Mouse (Mus musculus): ENCODE results near the gene Thap7. TPM values are rescaled to one million over a fixed set of nuclear protein-coding genes. Genes with fewer than 3 reads are reported as not detected.
A peak's percentile ranks its signal among the peaks of the same experiment; 100 is the strongest.
"Not testable (repeated sequence)": the region's sequence is repeated elsewhere in the genome, so short reads cannot be mapped to it uniquely, and the experiment has no call there.

Gene Thap7
- polyA plus RNA-seq, 1 experiment from 2014 or later, result 52.0 TPM

- Histone ChIP-seq H3K27ac (replicated peaks) (no peak overlapping the region), H3K27me3 (ENCODE audit: low read depth, poor library complexity, severe bottlenecking) (no peaks in the 10 kb centered on the region), H3K9me3 (replicated peaks) (no peaks in the 10 kb centered on the region), H3K36me3 (peaks cover 84% of the 10 kb centered on the region), H3K4me3 (no peak overlapping the region), H3K4me1 (peaks cover 13% of the 10 kb centered on the region)
- 87% methylated on average over 3 of the region's 3 CpGs for WGBS
- no peak for DNase-seq (ENCODE audit: low spot score)
Measured at GRCm38 (mm10) chr16:17525524-17525923, 5.4 kb downstream of the Thap7 start.

- no peak overlapping the region for H3K27ac ChIP-seq (replicated peaks)
- H3K4me1 ChIP-seq, result no peaks in the 10 kb centered on the region
- H3K27me3 ChIP-seq (ENCODE audit: low read depth, poor library complexity, severe bottlenecking), result no peaks in the 10 kb centered on the region
- peaks cover 97% of the 10 kb centered on the region for H3K36me3 ChIP-seq
- WGBS, result 91% methylated on average over 11 of the region's 11 CpGs
- no peaks in the 10 kb centered on the region for H3K9me3 ChIP-seq (replicated peaks)
- no peak overlapping the region for H3K4me3 ChIP-seq
- DNase-seq (ENCODE audit: low spot score), result no peak
Measured at GRCm38 (mm10) chr16:17524156-17524555, 6.8 kb downstream of the Thap7 start.

DNA sequence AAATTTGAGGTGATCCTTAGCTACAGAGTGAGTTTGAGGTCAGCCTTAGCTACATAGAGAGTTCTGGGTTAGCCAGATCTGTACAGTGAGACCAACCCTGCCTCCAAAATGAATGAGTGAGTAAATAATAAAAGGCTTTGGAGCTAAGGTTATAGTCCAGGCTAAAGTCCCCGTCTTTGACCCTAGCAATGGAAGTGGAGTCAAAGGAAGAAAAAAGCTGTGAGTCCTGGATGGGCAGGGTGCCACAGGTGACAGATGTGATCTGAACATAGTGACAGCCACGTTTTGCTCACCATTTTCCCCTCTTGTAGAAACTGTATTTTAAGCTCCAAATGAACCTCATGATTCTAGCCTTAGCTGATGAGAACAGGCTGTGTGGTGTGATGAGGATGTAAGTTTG lies 12.0 kb downstream of the Thap7 start:
- Histone ChIP-seq H3K9me3 (replicated peaks) (no peaks in the 10 kb centered on the region), H3K4me1 (no peaks in the 10 kb centered on the region), H3K36me3 (peaks cover 98% of the 10 kb centered on the region), H3K27me3 (ENCODE audit: low read depth, poor library complexity, severe bottlenecking) (no peaks in the 10 kb centered on the region), H3K27ac (replicated peaks) (no peak overlapping the region), H3K4me3 (no peak overlapping the region)
- DNase-seq (ENCODE audit: low spot score), result no peak
- WGBS, result 86% methylated on average over 2 of the region's 2 CpGs

DNA sequence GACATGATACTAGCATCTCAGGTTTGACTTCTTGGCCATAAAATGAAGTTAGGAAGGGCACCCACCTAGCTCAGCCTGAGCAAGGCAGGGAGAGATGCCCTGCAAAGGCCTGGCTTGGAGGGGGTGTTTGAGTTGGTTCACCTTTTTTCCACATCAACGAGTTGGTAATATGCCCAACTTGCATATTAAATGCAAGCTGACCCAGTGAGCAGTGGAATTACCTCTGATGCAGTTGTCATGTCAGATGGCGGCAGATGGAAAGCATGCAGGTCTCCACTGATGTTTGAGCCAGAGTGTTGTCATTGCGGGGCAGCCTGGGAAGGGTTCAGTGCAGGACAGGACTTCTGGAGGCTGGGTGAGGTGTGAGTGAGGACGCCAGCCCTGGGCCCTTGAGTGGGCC lies 19.5 kb downstream of the Thap7 start:
- no peak for DNase-seq (ENCODE audit: low spot score)
- H3K27ac ChIP-seq (replicated peaks), result no peak overlapping the region
- peaks cover 56% of the 10 kb centered on the region for H3K36me3 ChIP-seq
- WGBS, result 92% methylated on average over 4 of the region's 4 CpGs
- H3K4me3 ChIP-seq, result no peak overlapping the region
- peaks cover 17% of the 10 kb centered on the region for H3K4me1 ChIP-seq
- H3K9me3 ChIP-seq (replicated peaks), result no peaks in the 10 kb centered on the region
- no peaks in the 10 kb centered on the region for H3K27me3 ChIP-seq (ENCODE audit: low read depth, poor library complexity, severe bottlenecking)

GRCm38 (mm10) chr16:17510686-17511085 lies 20.2 kb downstream of the Thap7 start:
- Histone ChIP-seq H3K4me3 (no peak overlapping the region), H3K9me3 (replicated peaks) (no peaks in the 10 kb centered on the region), H3K27ac (replicated peaks) (no peak overlapping the region), H3K36me3 (peaks cover 49% of the 10 kb centered on the region), H3K4me1 (peaks cover 17% of the 10 kb centered on the region), H3K27me3 (ENCODE audit: low read depth, poor library complexity, severe bottlenecking) (no peaks in the 10 kb centered on the region)
- no peak for DNase-seq (ENCODE audit: low spot score)
- 94% methylated on average over 2 of the region's 2 CpGs for WGBS

GRCm38 (mm10) chr16:17510143-17510542 lies 20.8 kb downstream of the Thap7 start:
- Histone ChIP-seq H3K27me3 (ENCODE audit: low read depth, poor library complexity, severe bottlenecking) (no peaks in the 10 kb centered on the region), H3K27ac (replicated peaks) (no peak overlapping the region), H3K9me3 (replicated peaks) (no peaks in the 10 kb centered on the region), H3K4me1 (peaks cover 17% of the 10 kb centered on the region), H3K4me3 (peak overlapping the region; percentile 82), H3K36me3 (peaks cover 43% of the 10 kb centered on the region)
- DNase-seq (ENCODE audit: low spot score), result no peak
- 96% methylated on average over 2 of the region's 2 CpGs for WGBS

DNA sequence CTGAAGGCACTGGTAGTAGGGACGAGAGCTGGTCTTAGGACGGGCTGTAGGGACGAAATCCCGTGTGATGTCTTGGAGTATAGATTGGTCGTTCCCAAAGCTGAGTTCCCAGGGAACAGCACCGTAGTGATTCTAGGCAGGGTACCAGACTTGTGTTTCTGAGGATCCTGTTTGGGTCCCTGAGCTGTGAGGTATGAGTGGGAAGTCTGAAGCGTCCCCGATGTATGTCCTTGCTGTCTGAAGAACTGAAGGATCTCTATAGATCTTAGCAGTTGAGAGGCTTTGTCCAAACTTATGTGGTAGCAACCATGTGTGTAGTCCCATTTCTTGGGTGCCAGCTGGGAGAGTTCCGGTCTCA lies 21.7 kb downstream of the Thap7 start:
- Histone ChIP-seq H3K27ac (replicated peaks) (peak overlapping the region; percentile 94), H3K4me3 (peak overlapping the region; percentile 82), H3K4me1 (peaks cover 17% of the 10 kb centered on the region), H3K9me3 (replicated peaks) (no peaks in the 10 kb centered on the region), H3K27me3 (ENCODE audit: low read depth, poor library complexity, severe bottlenecking) (no peaks in the 10 kb centered on the region), H3K36me3 (peaks cover 34% of the 10 kb centered on the region)
- no peak for DNase-seq (ENCODE audit: low spot score)
- 14% methylated on average over 9 of the region's 9 CpGs for WGBS

GRCm38 (mm10) chr16:17508546-17509239 lies 22.2 kb downstream of the Thap7 start, which contains the start of gene Lztr1:
Gene Lztr1 (plus strand): TSS chr16:17508688.
- peak within 1 kb of the TSS; percentile 94 for H3K27ac ChIP-seq (replicated peaks)
- H3K36me3 ChIP-seq, result peaks cover 29% of the 10 kb centered on the region
- H3K4me1 ChIP-seq, result peaks cover 17% of the 10 kb centered on the region
- under 1% methylated on average over 50 of the region's 50 CpGs for WGBS
- H3K27me3 ChIP-seq (ENCODE audit: low read depth, poor library complexity, severe bottlenecking), result no peaks in the 10 kb centered on the region
- H3K9me3 ChIP-seq (replicated peaks), result no peaks in the 10 kb centered on the region
- DNase-seq (ENCODE audit: low spot score), result peak; percentile 90
- H3K4me3 ChIP-seq, result peak within 1 kb of the TSS; percentile 82

GRCm38 (mm10) chr16:17508031-17508430 lies 22.9 kb downstream of the Thap7 start:
- Histone ChIP-seq H3K4me3 (peak overlapping the region; percentile 82), H3K36me3 (peaks cover 22% of the 10 kb centered on the region), H3K4me1 (peaks cover 17% of the 10 kb centered on the region), H3K27ac (replicated peaks) (peak overlapping the region; percentile 94)
- H3K27me3 ChIP-seq (ENCODE audit: low read depth, poor library complexity, severe bottlenecking); H3K9me3 ChIP-seq (replicated peaks); DNase-seq (ENCODE audit: low spot score): not testable (repeated sequence)
- 32% methylated on average over 3 of the region's 3 CpGs for WGBS

DNA sequence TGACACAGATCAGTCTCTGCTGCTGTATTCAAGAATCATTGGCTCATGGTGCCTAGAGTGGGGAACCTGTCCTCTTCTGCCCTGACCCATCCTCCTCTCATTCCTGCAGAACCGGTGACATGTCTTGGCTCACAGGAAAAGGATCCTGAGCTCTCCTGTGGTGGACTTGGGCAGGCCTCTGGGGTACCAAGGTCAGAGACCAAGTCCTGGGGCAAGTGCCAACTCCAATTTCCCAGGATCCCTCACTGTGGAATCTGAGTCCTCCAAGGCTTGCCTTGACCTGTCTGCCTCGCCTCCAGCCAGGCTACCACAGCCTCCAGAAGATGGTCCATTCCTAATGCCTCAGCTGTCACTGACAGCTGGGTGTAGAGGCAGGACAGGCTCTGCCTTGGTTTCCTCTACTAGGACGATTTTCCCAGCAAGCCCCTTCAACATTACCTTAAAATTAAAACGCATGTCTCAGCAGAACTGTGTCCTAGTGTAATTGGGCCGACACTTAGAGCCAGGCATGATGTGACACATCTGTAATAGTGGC lies 23.9 kb downstream of the Thap7 start:
- 84% methylated on average over 5 of the region's 5 CpGs for WGBS
- Histone ChIP-seq H3K27ac (replicated peaks) (no peak overlapping the region), H3K4me3 (no peak overlapping the region), H3K27me3 (ENCODE audit: low read depth, poor library complexity, severe bottlenecking) (no peaks in the 10 kb centered on the region), H3K4me1 (peaks cover 17% of the 10 kb centered on the region), H3K36me3 (peaks cover 13% of the 10 kb centered on the region), H3K9me3 (replicated peaks) (no peaks in the 10 kb centered on the region)
- DNase-seq (ENCODE audit: low spot score), result no peak

GRCm38 (mm10) chr16:17502681-17503080 lies 28.3 kb downstream of the Thap7 start:
- WGBS, result 86% methylated on average over 4 of the region's 4 CpGs
- Histone ChIP-seq H3K27ac (replicated peaks) (no peak overlapping the region), H3K36me3 (no peaks in the 10 kb centered on the region), H3K4me1 (peaks cover 21% of the 10 kb centered on the region), H3K4me3 (no peak overlapping the region), H3K27me3 (ENCODE audit: low read depth, poor library complexity, severe bottlenecking) (no peaks in the 10 kb centered on the region), H3K9me3 (replicated peaks) (no peaks in the 10 kb centered on the region)
- no peak for DNase-seq (ENCODE audit: low spot score)

- H3K27me3 ChIP-seq (ENCODE audit: low read depth, poor library complexity, severe bottlenecking), result no peaks in the 10 kb centered on the region
- WGBS, result 15% methylated on average over 10 of the region's 10 CpGs
- H3K4me3 ChIP-seq, result peak overlapping the region; percentile 23
- H3K27ac ChIP-seq (replicated peaks), result peak overlapping the region; percentile 78
- H3K36me3 ChIP-seq, result no peaks in the 10 kb centered on the region
- peak; percentile 78 for DNase-seq (ENCODE audit: low spot score)
- H3K9me3 ChIP-seq (replicated peaks), result no peaks in the 10 kb centered on the region
- H3K4me1 ChIP-seq, result peaks cover 26% of the 10 kb centered on the region
Measured at GRCm38 (mm10) chr16:17499249-17499883, 31.6 kb downstream of the Thap7 start.
